Mouse (Mus musculus): Measurements from ENCODE around the gene Adarb2.

- TF ChIP-seq CTCF (IDR thresholded peaks at IDR 0.05; ENCODE audit: insufficient read depth, low read length) = no peak
- TF ChIP-seq POLR2A (IDR thresholded peaks at IDR 0.05; ENCODE audit: borderline replicate concordance, extremely low read depth, low read depth, low read length) = no peak
Observed at GRCm38 (mm10) chr13:8769654-8770227, 567.1 kb downstream of the Adarb2 start.
